Mouse (Mus musculus) testis, adult 2 months (tissue): ENCODE results near the gene Gm9972.

Experiments used
- CTCF ChIP-seq: fragments of 200-500 bp; IDR thresholded peaks from 2 replicates; pipeline ENCODE4 v1.5.1; 2012; ENCODE audit warnings: low read depth, mild to moderate bottlenecking, inconsistent platforms, low read length, moderate library complexity; ENCODE audit not compliant: control insufficient read depth, insufficient read depth, insufficient replicate concordance
- POLR2A ChIP-seq: fragments of 200-500 bp; IDR thresholded peaks from 2 replicates; pipeline ENCODE4 v1.6.1; 2012; ENCODE audit warnings: low read depth, mild to moderate bottlenecking, inconsistent platforms, low read length, moderate library complexity; ENCODE audit not compliant: control insufficient read depth

- TF ChIP-seq CTCF (no peak), POLR2A (no peak)
Measured at GRCm38 (mm10) chr11:43029813-43030212, 5.7 kb upstream of the Gm9972 start.
